Mouse (Mus musculus) neural tube, embryonic 11.5 days (tissue): ENCODE measurements around the gene Fancg. TPM values are rescaled to one million over a fixed set of nuclear protein-coding genes. Genes with fewer than 3 reads are reported as not detected.

ENCODE experiments used
- ATAC-seq: fragments of 200-750 bp; cut with Nextera tagmentation; 2 replicates; pipeline ENCODE4 v1.8.0; 2017; ENCODE audit warnings: moderate number of reproducible peaks, mild to moderate bottlenecking, moderate TSS enrichment, moderate library complexity; ENCODE audit not compliant: insufficient read depth, low FRiP score, low TSS enrichment
- DNase-seq: peaks from one replicate; pipeline ENCODE4 v3.0.0-alpha.2; 2015; ENCODE audit warnings: low spot score
- H3K27ac ChIP-seq: fragments of 300-500 bp; sonication (generic); 2 replicates; pipeline ENCODE4 v1.5.1; 2014; ENCODE audit warnings: low read depth, mild to moderate bottlenecking, low read length
- H3K27me3 ChIP-seq: fragments of 300-500 bp; sonication (generic); 2 replicates; pipeline ENCODE4 v1.6.1; 2014; ENCODE audit warnings: mild to moderate bottlenecking, low read length, mixed read lengths; ENCODE audit not compliant: control insufficient read depth, insufficient read depth
- H3K36me3 ChIP-seq: fragments of 300-500 bp; sonication (generic); 2 replicates; pipeline ENCODE4 v1.6.1; 2014; ENCODE audit warnings: mild to moderate bottlenecking, low read length, moderate library complexity, mixed read lengths; ENCODE audit not compliant: control insufficient read depth, insufficient read depth
- H3K4me1 ChIP-seq: fragments of 300-500 bp; sonication (generic); 2 replicates; pipeline ENCODE4 v1.6.1; 2014; ENCODE audit warnings: low read length, mixed read lengths; ENCODE audit not compliant: control insufficient read depth, insufficient read depth
- H3K4me2 ChIP-seq: fragments of 300-500 bp; sonication (generic); 2 replicates; pipeline ENCODE4 v1.6.1; 2014; ENCODE audit warnings: low read depth, mild to moderate bottlenecking, moderate library complexity
- H3K4me3 ChIP-seq: fragments of 300-500 bp; sonication (generic); 2 replicates; pipeline ENCODE4 v1.5.1; 2014; ENCODE audit warnings: low read depth, low read length
- H3K9ac ChIP-seq: fragments of 300-500 bp; sonication (generic); 2 replicates; pipeline ENCODE4 v1.6.1; 2014; ENCODE audit warnings: mild to moderate bottlenecking, low read length
- H3K9me3 ChIP-seq: fragments of 300-500 bp; sonication (generic); 2 replicates; pipeline ENCODE4 v1.6.1; 2016; ENCODE audit warnings: low read length; ENCODE audit not compliant: control insufficient read depth
- WGBS: fragments of 180-500 bp; shearing (Covaris S2); extraction: QIAGEN DNeasy Blood & Tissue Kit; methylation state at CpG from one replicate; pipeline ENCODE4 v1.1.7; 2014; 5-methylcytosine and 5-hydroxymethylcytosine counted together
- polyA plus RNA-seq: library from polyadenylated mRNA; unstranded; fragments of >200 nt; fragmentation: Nextera tagmentation; extraction: Ambion mirVana; gene quantifications from 2 replicates; pipeline ENCODE4 v1.2.1, GENCODE M21; 2014

The Fancg gene
- polyA plus RNA-seq, 1 experiment from 2014 or later, result 19.3 TPM

DNA sequence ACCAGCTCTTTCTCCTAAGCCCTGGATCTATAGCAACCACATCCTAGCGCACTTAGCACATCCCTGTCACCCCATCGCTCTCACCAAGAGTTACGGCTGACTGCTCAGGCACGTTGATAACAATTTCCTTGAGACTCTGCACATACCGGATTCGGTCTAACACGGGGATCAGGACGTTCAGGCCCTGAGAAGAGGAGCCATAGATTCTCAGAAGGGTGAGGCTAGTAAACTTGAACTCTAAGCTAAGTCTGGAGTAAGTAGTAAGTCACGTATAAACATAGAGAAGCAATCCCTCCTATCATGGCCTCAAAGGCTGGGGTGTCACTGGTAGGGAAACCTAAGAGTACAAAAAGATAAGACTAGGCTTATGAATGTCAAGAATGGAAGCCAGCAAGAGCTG, 20.0 kb upstream of the Fancg start:
- ATAC-seq, result no peak
- WGBS, result 82% methylated on average over 9 of the region's 9 CpGs
- H3K4me2 ChIP-seq, result peak overlapping the region; percentile 81
- no peaks in the 10 kb centered on the region for H3K27me3 ChIP-seq
- no peak for DNase-seq
- H3K4me3 ChIP-seq, result peak overlapping the region; percentile 77
- peaks cover 19% of the 10 kb centered on the region for H3K36me3 ChIP-seq
- H3K27ac ChIP-seq, result no peak overlapping the region
- peak overlapping the region; percentile 90 for H3K9ac ChIP-seq
- H3K9me3 ChIP-seq, result no peaks in the 10 kb centered on the region
- peaks cover 10% of the 10 kb centered on the region for H3K4me1 ChIP-seq

DNA sequence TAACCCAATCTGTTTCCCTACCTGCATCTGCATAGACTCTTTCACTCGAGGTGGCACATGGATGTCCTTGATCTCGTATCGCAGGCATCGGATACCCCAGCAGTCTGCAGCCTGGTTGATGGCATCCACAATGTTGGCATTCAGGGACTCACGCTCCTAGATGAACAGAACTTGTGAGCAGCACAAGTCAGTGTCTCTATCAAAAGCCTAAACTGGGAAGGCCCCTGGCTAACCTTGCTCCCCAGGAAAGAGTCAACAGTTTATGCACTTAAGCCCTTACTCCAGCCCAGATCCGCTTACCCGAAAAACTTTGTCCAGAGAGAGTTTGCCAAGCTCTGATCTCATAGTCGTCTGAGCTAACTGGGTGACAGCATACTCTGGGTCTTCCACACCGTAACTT, 19.4 kb upstream of the Fancg start:
- Histone ChIP-seq H3K9ac (no peak overlapping the region), H3K9me3 (no peaks in the 10 kb centered on the region), H3K27ac (no peak overlapping the region), H3K4me2 (no peak overlapping the region), H3K4me3 (no peak overlapping the region), H3K36me3 (peaks cover 19% of the 10 kb centered on the region), H3K27me3 (no peaks in the 10 kb centered on the region), H3K4me1 (peaks cover 12% of the 10 kb centered on the region)
- no peak for DNase-seq
- WGBS, result 90% methylated on average over 9 of the region's 9 CpGs
- ATAC-seq, result no peak

DNA sequence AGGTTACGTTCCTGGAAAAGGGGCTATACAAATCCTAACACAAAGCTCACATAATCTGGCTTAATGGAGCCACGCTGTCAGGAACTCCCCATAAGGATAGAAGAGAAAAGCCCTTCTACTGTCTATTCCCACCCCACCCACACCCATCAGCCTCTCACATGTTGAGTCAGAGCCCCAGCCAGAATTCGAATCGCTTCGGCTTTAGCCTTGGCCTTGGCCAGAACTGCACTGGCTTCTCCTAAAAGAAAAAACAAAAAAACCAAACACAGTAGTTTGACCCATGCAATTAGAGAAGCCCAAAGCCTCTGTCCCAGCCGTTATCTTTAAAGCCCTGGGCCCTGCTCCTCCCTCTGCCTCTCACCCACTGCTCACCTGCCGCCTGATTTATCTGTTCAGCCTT, 18.8 kb upstream of the Fancg start:
- no peak overlapping the region for H3K27ac ChIP-seq
- no peaks in the 10 kb centered on the region for H3K27me3 ChIP-seq
- no peak overlapping the region for H3K9ac ChIP-seq
- no peak overlapping the region for H3K4me2 ChIP-seq
- H3K4me1 ChIP-seq, result peaks cover 14% of the 10 kb centered on the region
- H3K9me3 ChIP-seq, result no peaks in the 10 kb centered on the region
- ATAC-seq, result no peak
- DNase-seq, result no peak
- 91% methylated on average over 7 of the region's 7 CpGs for WGBS
- peaks cover 19% of the 10 kb centered on the region for H3K36me3 ChIP-seq
- no peak overlapping the region for H3K4me3 ChIP-seq

DNA sequence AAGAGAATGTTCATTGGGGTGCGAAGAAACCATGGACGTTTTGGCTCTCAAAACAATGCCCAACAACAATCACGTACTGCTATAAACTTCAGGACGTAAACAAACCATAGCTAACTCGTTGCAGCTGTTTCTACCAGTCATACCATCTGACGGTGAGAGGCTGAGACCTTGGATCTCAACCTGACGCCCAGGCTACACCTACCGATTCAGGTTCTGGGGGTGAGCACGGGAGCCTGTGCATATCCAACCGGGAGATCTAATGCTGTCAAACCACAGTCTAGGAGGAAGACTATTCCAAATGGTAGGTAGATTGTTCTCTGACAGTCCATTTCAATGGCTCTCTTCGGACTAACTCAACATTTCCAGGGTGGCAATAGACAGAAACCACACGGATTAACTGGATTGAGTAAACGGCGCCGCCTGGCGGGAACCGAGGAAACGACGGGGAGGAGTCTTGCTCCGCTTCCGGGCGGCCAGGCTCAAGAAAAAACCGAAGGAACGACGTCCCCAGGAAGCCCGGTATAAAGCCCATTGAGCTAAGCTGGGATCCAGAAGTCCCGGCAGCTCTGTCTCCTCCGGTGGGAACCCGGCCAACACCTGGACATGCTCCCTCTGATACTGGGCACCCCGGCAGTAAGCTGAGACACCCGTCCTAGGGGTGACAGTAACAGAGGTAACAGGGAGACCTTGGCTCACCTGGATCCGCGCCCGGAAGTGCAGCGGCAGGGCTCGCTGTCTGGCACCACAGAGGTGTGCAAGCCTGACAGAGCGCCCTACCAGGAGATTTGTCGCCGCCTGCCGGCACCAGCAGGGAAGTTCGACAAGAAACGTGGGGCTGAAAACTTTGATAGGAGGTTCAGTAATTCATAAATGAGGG, 15.0 kb upstream of the Fancg start, which contains the start of gene Pigo:
Gene Pigo (minus strand): TSS at position 736 of the 877 bp plus-strand sequence.
- Histone ChIP-seq H3K4me2 (peak within 1 kb of the TSS; percentile 62), H3K9me3 (no peaks in the 10 kb centered on the region), H3K9ac (peak within 1 kb of the TSS; percentile 63), H3K4me3 (peak within 1 kb of the TSS; percentile 63), H3K36me3 (peaks cover 21% of the 10 kb centered on the region), H3K27ac (peak within 1 kb of the TSS; percentile 79), H3K4me1 (peaks cover 6% of the 10 kb centered on the region; the same call in 1 of the 2 replicates), H3K27me3 (no peaks in the 10 kb centered on the region)
- peak; percentile 83 for ATAC-seq
- WGBS, result 7% methylated on average over 42 of the region's 42 CpGs
- DNase-seq, result peak; percentile 93

DNA sequence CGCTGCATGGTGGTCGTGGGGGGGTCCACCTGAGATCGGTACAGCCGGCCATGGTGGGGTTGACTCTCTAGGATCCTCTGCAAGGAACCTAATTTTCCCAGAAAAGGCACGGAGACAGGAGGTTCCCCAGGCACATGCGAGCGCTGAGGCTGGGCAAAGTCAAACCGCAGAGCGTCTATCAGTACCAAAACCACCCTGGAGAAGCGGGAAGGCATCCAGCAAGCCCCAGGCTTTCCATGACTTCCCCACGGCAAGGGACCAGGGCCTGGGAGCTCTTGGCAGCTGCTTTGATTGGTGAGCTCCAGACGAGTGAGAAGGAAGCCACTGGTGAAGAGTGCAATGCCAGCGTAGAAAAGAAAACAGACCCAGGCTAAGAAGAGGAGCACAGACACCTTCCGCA, 14.4 kb upstream of the Fancg start:
- peak overlapping the region; percentile 63 for H3K9ac ChIP-seq
- H3K27ac ChIP-seq, result peak overlapping the region; percentile 79; the same call in 1 of the 2 replicates
- no peak for ATAC-seq
- no peaks in the 10 kb centered on the region for H3K27me3 ChIP-seq
- peaks cover 4% of the 10 kb centered on the region; the same call in 1 of the 2 replicates for H3K4me1 ChIP-seq
- peak overlapping the region; percentile 63 for H3K4me3 ChIP-seq
- peaks cover 21% of the 10 kb centered on the region for H3K36me3 ChIP-seq
- 80% methylated on average over 14 of the region's 14 CpGs for WGBS
- no peaks in the 10 kb centered on the region for H3K9me3 ChIP-seq
- peak overlapping the region; percentile 62 for H3K4me2 ChIP-seq
- no peak for DNase-seq

DNA sequence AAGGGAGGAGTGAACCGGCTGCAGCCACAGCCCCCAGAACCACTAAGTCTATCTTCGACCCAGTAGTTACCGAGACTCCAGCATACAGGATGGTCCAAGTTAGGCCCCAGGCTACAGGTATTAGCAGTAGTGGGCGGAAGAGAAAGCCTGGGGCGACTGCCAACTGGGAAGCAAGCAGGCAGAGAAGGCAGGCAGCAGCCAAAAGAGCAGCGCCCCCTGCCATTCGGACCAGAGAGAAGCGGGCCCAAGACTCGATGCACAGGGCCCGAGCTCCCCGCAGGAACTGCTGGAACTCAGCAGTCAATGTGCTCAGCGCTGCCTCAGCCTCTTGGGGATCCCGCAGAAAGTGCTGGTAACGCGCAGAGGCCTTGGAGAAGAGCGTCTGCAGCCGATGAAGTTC, 11.0 kb upstream of the Fancg start:
- H3K9me3 ChIP-seq, result no peaks in the 10 kb centered on the region
- ATAC-seq (no peak), DNase-seq (no peak)
- H3K27me3 ChIP-seq, result no peaks in the 10 kb centered on the region
- no peak overlapping the region for H3K4me2 ChIP-seq
- no peak overlapping the region for H3K9ac ChIP-seq
- peaks cover 4% of the 10 kb centered on the region; the same call in 1 of the 2 replicates for H3K4me1 ChIP-seq
- no peak overlapping the region for H3K4me3 ChIP-seq
- peaks cover 9% of the 10 kb centered on the region for H3K36me3 ChIP-seq
- H3K27ac ChIP-seq, result no peak overlapping the region
- 81% methylated on average over 17 of the region's 17 CpGs for WGBS

DNA sequence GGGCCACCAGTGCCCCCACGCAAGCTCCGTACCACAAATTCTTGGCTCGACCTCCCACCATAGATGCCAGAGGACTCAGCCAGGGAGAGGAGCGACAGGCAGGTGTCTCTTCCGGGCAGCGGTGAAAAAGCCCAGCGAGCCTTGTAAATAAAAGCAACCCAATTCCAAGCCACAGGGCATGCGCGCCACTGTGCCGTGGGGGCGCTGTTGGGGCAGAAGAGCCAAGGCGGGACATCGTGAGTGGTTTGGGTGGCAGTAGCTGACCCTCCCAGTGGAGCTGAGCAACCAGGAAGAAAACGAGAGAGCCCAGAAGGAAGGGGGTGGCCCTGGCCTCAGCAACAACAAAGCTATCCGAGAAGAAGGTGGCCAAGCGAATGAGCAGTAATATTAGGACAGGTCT, 10.6 kb upstream of the Fancg start:
- Histone ChIP-seq H3K36me3 (peaks cover 9% of the 10 kb centered on the region), H3K9ac (no peak overlapping the region)
- WGBS, result 87% methylated on average over 16 of the region's 16 CpGs

DNA sequence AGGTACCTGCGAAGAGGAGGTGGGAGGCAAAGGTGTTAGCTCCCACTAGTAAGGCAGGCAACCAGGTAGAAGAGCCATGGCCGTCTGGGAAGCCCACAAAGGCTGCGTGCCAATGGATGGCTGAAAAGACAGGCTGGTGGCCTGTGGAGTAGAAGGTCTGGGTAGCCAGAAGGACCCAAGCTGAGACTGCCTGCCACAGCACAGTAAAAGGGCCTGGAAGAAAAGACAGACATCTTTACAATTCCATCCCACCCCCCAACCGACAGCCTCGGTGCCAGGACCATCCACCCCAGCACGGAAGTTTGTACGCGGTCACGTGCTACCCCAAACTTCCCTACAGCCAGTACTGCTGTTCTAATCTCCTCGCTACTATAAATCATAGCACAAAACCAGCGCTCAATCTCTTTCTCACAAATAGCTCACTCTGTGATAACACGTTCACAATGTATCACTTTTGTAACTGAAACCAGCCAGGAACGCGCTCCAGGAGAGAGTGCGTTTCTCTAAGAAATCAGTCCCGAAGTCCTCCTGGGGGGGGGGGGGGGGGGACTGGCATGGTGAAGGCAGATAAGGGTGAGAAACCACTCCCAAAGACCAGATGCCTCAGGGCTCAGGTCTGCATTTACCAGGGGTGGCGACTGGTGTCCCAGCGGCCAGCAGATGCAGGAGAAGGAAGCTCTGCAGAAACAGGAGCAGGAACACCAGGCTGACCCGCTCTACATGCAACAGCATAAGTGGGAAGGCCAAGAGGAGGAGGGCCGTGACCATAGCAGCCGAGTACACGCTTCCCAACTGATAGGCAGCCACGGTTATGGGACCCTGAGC, 9.5 kb upstream of the Fancg start:
- Histone ChIP-seq H3K4me2 (no peak overlapping the region), H3K36me3 (peaks cover 9% of the 10 kb centered on the region), H3K4me1 (peaks cover 2% of the 10 kb centered on the region; the same call in 1 of the 2 replicates), H3K27ac (no peak overlapping the region), H3K9me3 (no peaks in the 10 kb centered on the region), H3K27me3 (no peaks in the 10 kb centered on the region), H3K4me3 (no peak overlapping the region), H3K9ac (no peak overlapping the region)
- WGBS, result 91% methylated on average over 23 of the region's 23 CpGs
- DNase-seq (no peak), ATAC-seq (no peak)

More for the DNA sequence above, 10.6 kb upstream of the Fancg start:
- DNase-seq, result no peak
- Histone ChIP-seq H3K4me3 (no peak overlapping the region), H3K4me2 (no peak overlapping the region), H3K9me3 (no peaks in the 10 kb centered on the region), H3K27ac (no peak overlapping the region), H3K4me1 (peaks cover 4% of the 10 kb centered on the region; the same call in 1 of the 2 replicates), H3K27me3 (no peaks in the 10 kb centered on the region)
- no peak for ATAC-seq
